Mouse (Mus musculus) kidney, adult 11 months (tissue): ENCODE results near the gene Kcne4.

Source experiments
- DNase-seq: peaks from one replicate; pipeline ENCODE4 v3.0.0; 2022

Gene Kcne4

GRCm38 (mm10) chr1:78860056-78860455 is 43.5 kb downstream of the Kcne4 start:
- DNase-seq, result peak; percentile 50

GRCm38 (mm10) chr1:78862281-78862680 is 45.7 kb downstream of the Kcne4 start:
- DNase-seq, result no peak

GRCm38 (mm10) chr1:78863833-78864232 is 47.3 kb downstream of the Kcne4 start:
- DNase-seq, result peak; percentile 24

GRCm38 (mm10) chr1:78864351-78864750 is 47.8 kb downstream of the Kcne4 start:
- peak; percentile 71 for DNase-seq

GRCm38 (mm10) chr1:78864799-78865346 is 48.3 kb downstream of the Kcne4 start:
- DNase-seq, result no peak

- no peak for DNase-seq
These were observed 49.4 kb downstream of the Kcne4 start for GRCm38 (mm10) chr1:78865991-78866390.

- no peak for DNase-seq
These were observed 49.9 kb downstream of the Kcne4 start for GRCm38 (mm10) chr1:78866455-78866854.
